Mouse (Mus musculus) liver, postnatal 0 days (tissue): ENCODE measurements at regions not wholly inside any gene's neighbourhood (a gene's known extent, or its start where the extent isn't known, plus 50 kb on each side); places are given as distances from the start of the nearest gene placed in this dataset.
A peak's percentile ranks its signal among the peaks of the same experiment; 100 is the strongest.

Experiments
- ATAC-seq: fragments of 200-750 bp; cut with Nextera tagmentation; 2 replicates; pipeline ENCODE4 v1.8.0; 2017; ENCODE audit warnings: mild to moderate bottlenecking, moderate library complexity
- DNase-seq: peaks from one replicate; pipeline ENCODE4 v3.0.0-alpha.2; 2016
- H3K27ac ChIP-seq: fragments of 300-500 bp; sonication (generic); 2 replicates; pipeline ENCODE4 v1.5.1; 2014; ENCODE audit warnings: antibody characterized with exemption, moderate library complexity, mild to moderate bottlenecking, low read depth
- H3K27me3 ChIP-seq: fragments of 300-500 bp; sonication (generic); 2 replicates; pipeline ENCODE4 v1.6.1; 2014; ENCODE audit warnings: low read length, control low read depth, mixed read lengths; ENCODE audit not compliant: insufficient read depth
- H3K36me3 ChIP-seq: fragments of 300-500 bp; sonication (generic); replicated peaks from 2 replicates; pipeline ENCODE4 v1.6.1; 2014; ENCODE audit warnings: mild to moderate bottlenecking, control low read depth, low read length, moderate library complexity, mixed read lengths; ENCODE audit not compliant: insufficient read depth
- H3K4me1 ChIP-seq: fragments of 300-500 bp; sonication (generic); 2 replicates; pipeline ENCODE4 v1.6.1; 2014; ENCODE audit warnings: antibody characterized with exemption, mild to moderate bottlenecking, control low read depth; ENCODE audit not compliant: insufficient read depth
- H3K4me2 ChIP-seq: fragments of 300-500 bp; sonication (generic); 2 replicates; pipeline ENCODE4 v1.6.1; 2014; ENCODE audit warnings: low read depth, mild to moderate bottlenecking, low read length, moderate library complexity, mixed read lengths
- H3K4me3 ChIP-seq: fragments of 300-500 bp; sonication (generic); 2 replicates; pipeline ENCODE4 v1.5.1; 2014; ENCODE audit warnings: low read depth, low read length
- H3K9ac ChIP-seq: fragments of 300-500 bp; sonication (generic); replicated peaks from 2 replicates; pipeline ENCODE4 v1.6.1; 2014; ENCODE audit warnings: mild to moderate bottlenecking, moderate library complexity
- H3K9me3 ChIP-seq: fragments of 300-500 bp; sonication (generic); 2 replicates; pipeline ENCODE4 v1.6.1; 2016; ENCODE audit warnings: mild to moderate bottlenecking, control low read depth, low read length, mixed read lengths
- CTCF ChIP-seq: sonication (generic); IDR thresholded peaks from 2 replicates; pipeline ENCODE4 v1.5.1; 2016; ENCODE audit warnings: antibody characterized with exemption, low read depth
- EP300 ChIP-seq: IDR thresholded peaks from 2 replicates; pipeline ENCODE4 v1.6.1; 2016; ENCODE audit warnings: antibody characterized with exemption, low read depth, mild to moderate bottlenecking
- WGBS: fragments of 180-500 bp; shearing (Covaris S2); extraction: QIAGEN DNeasy Blood & Tissue Kit; methylation state at CpG from one replicate; pipeline ENCODE4 v1.1.7; 2014; ENCODE audit not compliant: insufficient replicate concordance; 5-methylcytosine and 5-hydroxymethylcytosine counted together

- Histone ChIP-seq H3K4me1 (no peaks in the 10 kb centered on the region), H3K4me2 (peak overlapping the region; percentile 50), H3K4me3 (peak overlapping the region; percentile 29), H3K9ac (no peak overlapping the region), H3K9me3 (no peaks in the 10 kb centered on the region), H3K36me3 (no peaks in the 10 kb centered on the region), H3K27ac (no peak overlapping the region; the same call in 1 of the 2 replicates), H3K27me3 (no peaks in the 10 kb centered on the region)
- WGBS, result 53% methylated on average over 8 of the region's 8 CpGs
- peak; percentile 36; the same call in 1 of the 2 replicates for ATAC-seq
- peak; percentile 27 for DNase-seq
- no peak for TF ChIP-seq EP300
- no peak for TF ChIP-seq CTCF
Measured at GRCm38 (mm10) chr17:70924565-70925220, 71.3 kb upstream of the Tgif1 start.

DNA sequence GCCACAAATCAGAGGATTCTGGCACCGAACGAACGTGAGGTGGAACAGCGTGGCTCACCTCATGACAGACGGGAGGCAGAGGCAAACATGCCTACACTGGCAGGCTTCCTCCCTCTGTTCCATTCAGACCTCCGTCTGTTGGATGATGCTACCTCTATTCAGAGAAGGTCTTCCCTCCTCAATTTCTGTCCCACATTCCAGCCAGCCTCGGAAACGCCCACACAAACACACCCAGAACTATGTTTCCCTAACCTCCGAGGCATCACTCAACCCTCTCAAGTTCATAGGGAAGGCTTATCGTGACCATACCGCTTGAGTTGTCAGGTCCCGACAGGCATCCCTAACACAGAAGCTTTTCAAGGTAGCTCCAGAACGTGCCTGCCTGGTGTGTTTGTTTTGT lies 68.3 kb upstream of the Tgif1 start:
- Histone ChIP-seq H3K4me2 (no peak overlapping the region), H3K36me3 (no peaks in the 10 kb centered on the region), H3K27ac (no peak overlapping the region), H3K9me3 (no peaks in the 10 kb centered on the region), H3K9ac (no peak overlapping the region), H3K4me1 (no peaks in the 10 kb centered on the region), H3K4me3 (no peak overlapping the region), H3K27me3 (no peaks in the 10 kb centered on the region)
- 64% methylated on average over 13 of the region's 13 CpGs for WGBS
- TF ChIP-seq EP300, result no peak
- no peak for TF ChIP-seq CTCF
- DNase-seq (no peak), ATAC-seq (no peak)

GRCm38 (mm10) chr17:70920181-70920580 lies 66.8 kb upstream of the Tgif1 start:
- no peak overlapping the region for H3K27ac ChIP-seq
- no peak overlapping the region for H3K9ac ChIP-seq
- H3K9me3 ChIP-seq, result no peaks in the 10 kb centered on the region
- no peak for TF ChIP-seq CTCF
- TF ChIP-seq EP300, result no peak
- no peaks in the 10 kb centered on the region for H3K27me3 ChIP-seq
- DNase-seq (no peak), ATAC-seq (no peak)
- H3K4me1 ChIP-seq, result no peaks in the 10 kb centered on the region
- no peaks in the 10 kb centered on the region for H3K36me3 ChIP-seq
- H3K4me3 ChIP-seq, result no peak overlapping the region
- H3K4me2 ChIP-seq, result no peak overlapping the region

GRCm38 (mm10) chr17:70917183-70917935 lies 64.0 kb upstream of the Tgif1 start:
- WGBS, result 78% methylated on average over 19 of the region's 19 CpGs
- H3K4me1 ChIP-seq, result no peaks in the 10 kb centered on the region
- no peak overlapping the region for H3K9ac ChIP-seq
- ATAC-seq (no peak), DNase-seq (no peak)
- no peaks in the 10 kb centered on the region for H3K9me3 ChIP-seq
- TF ChIP-seq EP300, result no peak
- TF ChIP-seq CTCF, result no peak
- H3K27ac ChIP-seq, result no peak overlapping the region
- H3K4me2 ChIP-seq, result no peak overlapping the region
- no peaks in the 10 kb centered on the region for H3K27me3 ChIP-seq
- no peaks in the 10 kb centered on the region for H3K36me3 ChIP-seq
- H3K4me3 ChIP-seq, result no peak overlapping the region

GRCm38 (mm10) chr17:70916089-70916750 lies 62.9 kb upstream of the Tgif1 start:
- Histone ChIP-seq H3K27me3 (no peaks in the 10 kb centered on the region), H3K9me3 (no peaks in the 10 kb centered on the region), H3K4me2 (no peak overlapping the region), H3K4me3 (no peak overlapping the region), H3K9ac (no peak overlapping the region), H3K27ac (no peak overlapping the region), H3K36me3 (no peaks in the 10 kb centered on the region), H3K4me1 (no peaks in the 10 kb centered on the region)
- DNase-seq, result no peak
- ATAC-seq, result no peak
- no peak for TF ChIP-seq CTCF
- TF ChIP-seq EP300, result no peak
- 49% methylated on average over 12 of the region's 12 CpGs for WGBS

- H3K36me3 ChIP-seq, result no peaks in the 10 kb centered on the region
- H3K9me3 ChIP-seq, result no peaks in the 10 kb centered on the region
- H3K27me3 ChIP-seq, result no peaks in the 10 kb centered on the region
- TF ChIP-seq CTCF (no peak), EP300 (no peak)
- H3K4me3 ChIP-seq, result no peak overlapping the region
- no peak for DNase-seq
- 56% methylated on average over 6 of the region's 6 CpGs for WGBS
- no peak overlapping the region for H3K9ac ChIP-seq
- no peak overlapping the region for H3K4me2 ChIP-seq
- H3K27ac ChIP-seq, result no peak overlapping the region
- ATAC-seq, result no peak
- no peaks in the 10 kb centered on the region for H3K4me1 ChIP-seq
Measured at GRCm38 (mm10) chr17:70915445-70915844, 62.1 kb upstream of the Tgif1 start.
